32 mouse cellular contexts compared by ENCODE assay signal in genomic region chr9:36972089-36972488, GRCm38 (mm10).
DNase-seq lines count a peak whose midpoint lies in the region; ATAC-seq lines count a peak whose summit lies in the region.
"Had no signal": no experiment of that assay in that cellular context is flagged by ENCODE, and none has a peak within 500 bp of the region (broad histone marks: within the 10 kb centered on the region; RNA-seq: fewer than 3 reads in every experiment).

No protein-coding gene starts in this region.

- no peak overlapping the region for H3K4me3 ChIP-seq in forebrain, embryonic 10.5 days
- H3K4me3 ChIP-seq in forebrain, embryonic 15.5 days, result no peak overlapping the region
- no peak overlapping the region for H3K4me3 ChIP-seq in midbrain, embryonic 10.5 days
- H3K4me3 ChIP-seq in midbrain, embryonic 15.5 days, result no peak overlapping the region
- no peak overlapping the region for H3K4me3 ChIP-seq in forebrain, embryonic 13.5 days
- H3K4me3 ChIP-seq: embryonic facial prominence, embryonic 13.5 days; heart, embryonic 12.5 days; hindbrain, embryonic 13.5 days; liver, embryonic 12.5 days; megakaryocyte, embryonic 14.5 days; neural tube, embryonic 15.5 days had no signal

- peak; percentile 69 for DNase-seq in forebrain, embryonic 10.5 days (ENCODE audit: extremely low spot score, low spot score)
- no peak for DNase-seq in midbrain, embryonic 10.5 days (ENCODE audit: low spot score)
- DNase-seq in retina, postnatal 1 day, result peak; percentile 96
- no peak for DNase-seq in thymus, postnatal 14 days
- no peak for DNase-seq in thymus, postnatal 25 days
- DNase-seq: adrenal gland, postnatal 10 days; cerebellum, adult 11 months; cerebellum, adult 9-10 months; gastrocnemius, postnatal 25 days; heart, adult 18-20 months; heart, postnatal 4 days; kidney, adult 8-10 months; kidney, postnatal 4 days; liver, postnatal 0 days; lung, postnatal 4 days; midbrain, embryonic 14.5 days; right cerebral cortex, adult 18-20 months; spleen, adult 18-20 months; thymus, adult 2 months had no signal

- peaks cover 99% of the 10 kb centered on the region for H3K4me1 ChIP-seq in forebrain, embryonic 10.5 days
- H3K4me1 ChIP-seq in forebrain, embryonic 15.5 days, result peaks cover 28% of the 10 kb centered on the region
- H3K4me1 ChIP-seq in midbrain, embryonic 10.5 days, result peaks cover 97% of the 10 kb centered on the region
- H3K4me1 ChIP-seq in midbrain, embryonic 15.5 days, result peaks cover 25% of the 10 kb centered on the region
- peaks cover 37% of the 10 kb centered on the region for H3K4me1 ChIP-seq in forebrain, embryonic 13.5 days
- H3K4me1 ChIP-seq: liver, embryonic 12.5 days; megakaryocyte, embryonic 14.5 days had no signal

- no peak overlapping the region for H3K4me2 ChIP-seq in forebrain, embryonic 15.5 days (replicated peaks)
- H3K4me2 ChIP-seq in midbrain, embryonic 15.5 days, result no peak overlapping the region
- H3K4me2 ChIP-seq in forebrain, embryonic 13.5 days, result no peak overlapping the region
- H3K4me2 ChIP-seq: embryonic facial prominence, embryonic 13.5 days; heart, embryonic 12.5 days; hindbrain, embryonic 13.5 days; liver, embryonic 12.5 days; neural tube, embryonic 15.5 days had no signal

- no peaks in the 10 kb centered on the region for H3K9me3 ChIP-seq in forebrain, embryonic 10.5 days
- no peaks in the 10 kb centered on the region for H3K9me3 ChIP-seq in forebrain, embryonic 15.5 days
- no peaks in the 10 kb centered on the region for H3K9me3 ChIP-seq in midbrain, embryonic 10.5 days (replicated peaks)
- no peaks in the 10 kb centered on the region for H3K9me3 ChIP-seq in midbrain, embryonic 15.5 days
- H3K9me3 ChIP-seq in forebrain, embryonic 13.5 days (replicated peaks), result no peaks in the 10 kb centered on the region
- H3K9me3 ChIP-seq: embryonic facial prominence, embryonic 13.5 days; G1E; heart, embryonic 12.5 days; hindbrain, embryonic 13.5 days; liver, embryonic 12.5 days; megakaryocyte, embryonic 14.5 days; neural tube, embryonic 15.5 days had no signal

- no peak overlapping the region for H3K9ac ChIP-seq in forebrain, embryonic 15.5 days (replicated peaks)
- no peak overlapping the region for H3K9ac ChIP-seq in midbrain, embryonic 15.5 days
- H3K9ac ChIP-seq in forebrain, embryonic 13.5 days, result no peak overlapping the region
- H3K9ac ChIP-seq: embryonic facial prominence, embryonic 13.5 days; heart, embryonic 12.5 days; hindbrain, embryonic 13.5 days; liver, embryonic 12.5 days; liver, postnatal 0 days; neural tube, embryonic 15.5 days had no signal

- H3K27ac ChIP-seq in forebrain, embryonic 10.5 days, result peak overlapping the region; percentile 30; the same call in 1 of the 2 replicates
- no peak overlapping the region for H3K27ac ChIP-seq in forebrain, embryonic 15.5 days (replicated peaks)
- H3K27ac ChIP-seq in midbrain, embryonic 10.5 days (replicated peaks), result peak overlapping the region; percentile 1
- H3K27ac ChIP-seq in midbrain, embryonic 15.5 days, result no peak overlapping the region
- H3K27ac ChIP-seq in forebrain, embryonic 13.5 days, result no peak overlapping the region
- H3K27ac ChIP-seq: embryonic facial prominence, embryonic 13.5 days; hindbrain, embryonic 13.5 days; kidney, postnatal 0 days; liver, embryonic 12.5 days; neural tube, embryonic 15.5 days had no signal

- WGBS in forebrain, embryonic 10.5 days, result 10% methylated on average over 3 of the region's 3 CpGs
- 2% methylated on average over 3 of the region's 3 CpGs for WGBS in forebrain, embryonic 15.5 days
- 52% methylated on average over 3 of the region's 3 CpGs for WGBS in midbrain, embryonic 10.5 days
- WGBS in midbrain, embryonic 15.5 days, result 48% methylated on average over 3 of the region's 3 CpGs
- WGBS in forebrain, embryonic 13.5 days, result 13% methylated on average over 3 of the region's 3 CpGs

- peaks cover 32% of the 10 kb centered on the region for H3K27me3 ChIP-seq in forebrain, embryonic 10.5 days (ENCODE audit: poor library complexity, severe bottlenecking)
- no peaks in the 10 kb centered on the region for H3K27me3 ChIP-seq in forebrain, embryonic 15.5 days
- H3K27me3 ChIP-seq in midbrain, embryonic 10.5 days (ENCODE audit: low read depth, poor library complexity, severe bottlenecking), result no peaks in the 10 kb centered on the region
- no peaks in the 10 kb centered on the region for H3K27me3 ChIP-seq in midbrain, embryonic 15.5 days (replicated peaks)
- no peaks in the 10 kb centered on the region for H3K27me3 ChIP-seq in forebrain, embryonic 13.5 days
- H3K27me3 ChIP-seq: embryonic facial prominence, embryonic 13.5 days; heart, embryonic 12.5 days; hindbrain, embryonic 13.5 days; neural tube, embryonic 15.5 days; Patski had no signal

- H3K36me3 ChIP-seq in forebrain, embryonic 10.5 days (replicated peaks), result peaks cover 13% of the 10 kb centered on the region
- no peaks in the 10 kb centered on the region for H3K36me3 ChIP-seq in forebrain, embryonic 15.5 days
- H3K36me3 ChIP-seq in midbrain, embryonic 10.5 days, result peaks cover 13% of the 10 kb centered on the region
- no peaks in the 10 kb centered on the region for H3K36me3 ChIP-seq in midbrain, embryonic 15.5 days (replicated peaks)
- no peaks in the 10 kb centered on the region for H3K36me3 ChIP-seq in forebrain, embryonic 13.5 days (ENCODE audit: poor library complexity, severe bottlenecking)
- H3K36me3 ChIP-seq: embryonic facial prominence, embryonic 13.5 days; G1E; heart, embryonic 12.5 days; liver, embryonic 12.5 days had no signal

- ATAC-seq in forebrain, embryonic 15.5 days (replicated peaks), result no peak
- no peak for ATAC-seq in midbrain, embryonic 15.5 days (replicated peaks)
- ATAC-seq in forebrain, embryonic 13.5 days, result peak; percentile 30; the same call in 1 of the 2 replicates
- ATAC-seq: intestine, embryonic 16.5 days; liver, embryonic 12.5 days; liver, postnatal 0 days; Patski had no signal

Comparison
In these comparisons a context has a peak if more than half of its experiments do, and no peak if none do; other contexts are left out.
1. H3K27ac ChIP-seq: peak in forebrain, embryonic 10.5 days (single experiment) and midbrain, embryonic 10.5 days (single experiment); none in forebrain, embryonic 15.5 days (single experiment), midbrain, embryonic 15.5 days (single experiment) and forebrain, embryonic 13.5 days (single experiment).
2. DNase-seq: peak in forebrain, embryonic 10.5 days (single experiment) and retina, postnatal 1 day (single experiment); none in midbrain, embryonic 10.5 days (single experiment), thymus, postnatal 14 days (single experiment) and thymus, postnatal 25 days (single experiment).